Mouse (Mus musculus): ENCODE measurements around the gene Rap1b. TPM values are rescaled to one million over a fixed set of nuclear protein-coding genes. Genes with fewer than 3 reads are reported as not detected.

The Rap1b gene
- polyA plus RNA-seq, 1 experiment = 19.2 TPM

GRCm38 (mm10) chr10:117790421-117791170 is 55.2 kb downstream of the Rap1b start:
- Histone ChIP-seq H3K27me3 (ENCODE audit: control insufficient read depth, insufficient read depth, low read length) (no peaks in the 10 kb centered on the region), H3K27ac (ENCODE audit: insufficient read depth, low read depth, low read length) (no peak overlapping the region), H3K4me3 (ENCODE audit: low read depth, low read length) (no peak overlapping the region), H3K36me3 (ENCODE audit: control insufficient read depth, insufficient read depth, low read length) (peaks cover 15% of the 10 kb centered on the region), H3K4me1 (ENCODE audit: control insufficient read depth, insufficient read depth, insufficient read length, low read length) (peaks cover 2% of the 10 kb centered on the region)
- WGBS = 89% methylated on average over 17 of the region's 17 CpGs
- no peak for TF ChIP-seq POLR2A (IDR thresholded peaks at IDR 0.05; ENCODE audit: low read depth, low read length)
- no peak for TF ChIP-seq CTCF (IDR thresholded peaks at IDR 0.05; ENCODE audit: extremely low read depth, insufficient read length, insufficient replicate concordance, low read depth, low read length)

GRCm38 (mm10) chr10:117790011-117790410 is 55.8 kb downstream of the Rap1b start:
- Histone ChIP-seq H3K36me3 (ENCODE audit: control insufficient read depth, insufficient read depth, low read length) (peaks cover 19% of the 10 kb centered on the region), H3K4me3 (ENCODE audit: low read depth, low read length) (no peak overlapping the region), H3K4me1 (ENCODE audit: control insufficient read depth, insufficient read depth, insufficient read length, low read length) (peaks cover 2% of the 10 kb centered on the region), H3K27ac (ENCODE audit: insufficient read depth, low read depth, low read length) (no peak overlapping the region), H3K27me3 (ENCODE audit: control insufficient read depth, insufficient read depth, low read length) (no peaks in the 10 kb centered on the region)
- WGBS = 78% methylated on average over 1 of the region's 1 CpGs
- no peak for TF ChIP-seq POLR2A (IDR thresholded peaks at IDR 0.05; ENCODE audit: low read depth, low read length)
- no peak for TF ChIP-seq CTCF (IDR thresholded peaks at IDR 0.05; ENCODE audit: extremely low read depth, insufficient read length, insufficient replicate concordance, low read depth, low read length)

- no peak overlapping the region for H3K27ac ChIP-seq (ENCODE audit: insufficient read depth, low read depth, low read length)
- peaks cover 48% of the 10 kb centered on the region for H3K36me3 ChIP-seq (ENCODE audit: control insufficient read depth, insufficient read depth, low read length)
- WGBS = 93% methylated on average over 7 of the region's 7 CpGs
- H3K4me3 ChIP-seq (ENCODE audit: low read depth, low read length) = no peak overlapping the region
- H3K27me3 ChIP-seq (ENCODE audit: control insufficient read depth, insufficient read depth, low read length) = no peaks in the 10 kb centered on the region
- TF ChIP-seq POLR2A (IDR thresholded peaks at IDR 0.05; ENCODE audit: low read depth, low read length) = no peak
- no peak for TF ChIP-seq CTCF (IDR thresholded peaks at IDR 0.05; ENCODE audit: extremely low read depth, insufficient read length, insufficient replicate concordance, low read depth, low read length)
- H3K4me1 ChIP-seq (ENCODE audit: control insufficient read depth, insufficient read depth, insufficient read length, low read length) = no peaks in the 10 kb centered on the region
Measured at GRCm38 (mm10) chr10:117784646-117785045, 61.2 kb downstream of the Rap1b start.

- Histone ChIP-seq H3K4me1 (ENCODE audit: control insufficient read depth, insufficient read depth, insufficient read length, low read length) (no peaks in the 10 kb centered on the region), H3K36me3 (ENCODE audit: control insufficient read depth, insufficient read depth, low read length) (peaks cover 48% of the 10 kb centered on the region), H3K27ac (ENCODE audit: insufficient read depth, low read depth, low read length) (no peak overlapping the region), H3K4me3 (ENCODE audit: low read depth, low read length) (no peak overlapping the region), H3K27me3 (ENCODE audit: control insufficient read depth, insufficient read depth, low read length) (no peaks in the 10 kb centered on the region)
- TF ChIP-seq CTCF (IDR thresholded peaks at IDR 0.05; ENCODE audit: extremely low read depth, insufficient read length, insufficient replicate concordance, low read depth, low read length) = no peak
- TF ChIP-seq POLR2A (IDR thresholded peaks at IDR 0.05; ENCODE audit: low read depth, low read length) = no peak
- WGBS = 93% methylated on average over 13 of the region's 13 CpGs
Measured at GRCm38 (mm10) chr10:117783786-117784420, 61.9 kb downstream of the Rap1b start.

- H3K36me3 ChIP-seq (ENCODE audit: control insufficient read depth, insufficient read depth, low read length) = peaks cover 52% of the 10 kb centered on the region
- no peaks in the 10 kb centered on the region for H3K27me3 ChIP-seq (ENCODE audit: control insufficient read depth, insufficient read depth, low read length)
- WGBS = 84% methylated on average over 14 of the region's 14 CpGs
- no peak overlapping the region for H3K27ac ChIP-seq (ENCODE audit: insufficient read depth, low read depth, low read length)
- TF ChIP-seq POLR2A (IDR thresholded peaks at IDR 0.05; ENCODE audit: low read depth, low read length) = no peak
- TF ChIP-seq CTCF (IDR thresholded peaks at IDR 0.05; ENCODE audit: extremely low read depth, insufficient read length, insufficient replicate concordance, low read depth, low read length) = no peak
- H3K4me3 ChIP-seq (ENCODE audit: low read depth, low read length) = no peak overlapping the region
- H3K4me1 ChIP-seq (ENCODE audit: control insufficient read depth, insufficient read depth, insufficient read length, low read length) = no peaks in the 10 kb centered on the region
Measured at GRCm38 (mm10) chr10:117782491-117783260, 63.2 kb downstream of the Rap1b start.

- WGBS = 95% methylated on average over 2 of the region's 2 CpGs
Measured at GRCm38 (mm10) chr10:117782056-117782455, 63.8 kb downstream of the Rap1b start.

More at GRCm38 (mm10) chr10:117782056-117782455, 63.8 kb downstream of the Rap1b start:
- Histone ChIP-seq H3K36me3 (ENCODE audit: control insufficient read depth, insufficient read depth, low read length) (peaks cover 52% of the 10 kb centered on the region), H3K4me1 (ENCODE audit: control insufficient read depth, insufficient read depth, insufficient read length, low read length) (no peaks in the 10 kb centered on the region), H3K27me3 (ENCODE audit: control insufficient read depth, insufficient read depth, low read length) (no peaks in the 10 kb centered on the region), H3K4me3 (ENCODE audit: low read depth, low read length) (no peak overlapping the region), H3K27ac (ENCODE audit: insufficient read depth, low read depth, low read length) (no peak overlapping the region)
- no peak for TF ChIP-seq POLR2A (IDR thresholded peaks at IDR 0.05; ENCODE audit: low read depth, low read length)
- no peak for TF ChIP-seq CTCF (IDR thresholded peaks at IDR 0.05; ENCODE audit: extremely low read depth, insufficient read length, insufficient replicate concordance, low read depth, low read length)
